Mouse (Mus musculus): ENCODE measurements around the gene Pabpc1l.

- no peak for TF ChIP-seq EP300 (optimal IDR thresholded peaks at IDR 0.05)
- TF ChIP-seq CTCF (IDR thresholded peaks at IDR 0.05; ENCODE audit: low read depth): no peak
These were observed 20.7 kb upstream of the Pabpc1l start for GRCm38 (mm10) chr2:164004503-164004902.

All from stomach, postnatal 0 days (tissue).